Mouse (Mus musculus) myocyte (in vitro differentiated cells): ENCODE measurements around the gene Prdm11. TPM values are rescaled to one million over a fixed set of nuclear protein-coding genes. Genes with fewer than 3 reads are reported as not detected.

ENCODE experiments used
- H3K27me3 ChIP-seq: one replicate; pipeline ENCODE4 v1.6.1; 2011; ENCODE audit not compliant: control insufficient read depth, insufficient read depth, insufficient read length
- H3K36me3 ChIP-seq: one replicate; pipeline ENCODE4 v1.6.1; 2011; ENCODE audit not compliant: control insufficient read depth, insufficient read depth
- H3K4me2 ChIP-seq: one replicate; pipeline ENCODE4 v1.6.1; 2011; ENCODE audit warnings: low read depth, control low read depth
- H3K4me3 ChIP-seq: one replicate; pipeline ENCODE4 v1.5.1; 2011; ENCODE audit warnings: mild to moderate bottlenecking, control low read depth, moderate library complexity
- H3K79me2 ChIP-seq: one replicate; pipeline ENCODE4 v1.6.1; 2011; ENCODE audit not compliant: control insufficient read depth, insufficient read depth
- H3ac ChIP-seq: one replicate; pipeline ENCODE4 v1.6.1; 2011; ENCODE audit not compliant: control insufficient read depth, insufficient read length
- CEBPB ChIP-seq: IDR thresholded peaks from 2 replicates; pipeline ENCODE4 v1.6.1; 2011; ENCODE audit warnings: mild to moderate bottlenecking, moderate library complexity; ENCODE audit not compliant: poor library complexity, insufficient read depth, severe bottlenecking
- E2F4 ChIP-seq: IDR thresholded peaks from one replicate; pipeline ENCODE4 v1.6.1; 2011; ENCODE audit warnings: mild to moderate bottlenecking, control low read depth, moderate library complexity; ENCODE audit not compliant: insufficient read depth
- MAX ChIP-seq: IDR thresholded peaks from one replicate; pipeline ENCODE4 v1.6.1; 2011; ENCODE audit warnings: low read depth, mild to moderate bottlenecking, control low read depth
- MYOD1 ChIP-seq, 3 experiments: IDR thresholded peaks; one replicate each; pipeline ENCODE4 v1.6.1; 2011; ENCODE audit warnings: control low read depth in 2 of 3, low read depth in 2 of 3, mild to moderate bottlenecking in 2 of 3, moderate library complexity in 1 of 3; ENCODE audit not compliant: insufficient read length in 2 of 3, control insufficient read depth in 1 of 3
- MYOG ChIP-seq, 3 experiments: IDR thresholded peaks; one replicate each; pipeline ENCODE4 v1.6.1; 2011; ENCODE audit warnings: control low read depth in 2 of 3, low read depth in 2 of 3, mild to moderate bottlenecking in 2 of 3; ENCODE audit not compliant: insufficient read length in 2 of 3, control insufficient read depth in 1 of 3, insufficient read depth in 1 of 3
- POLR2A ChIP-seq: IDR thresholded peaks from one replicate; pipeline ENCODE4 v1.6.1; 2011; ENCODE audit warnings: low read depth, mild to moderate bottlenecking, control low read depth, moderate library complexity; ENCODE audit not compliant: insufficient read length
- POLR2AphosphoS2 ChIP-seq: IDR thresholded peaks from one replicate; pipeline ENCODE4 v1.6.1; 2011; ENCODE audit warnings: low read depth, control low read depth; ENCODE audit not compliant: insufficient read length
- REST ChIP-seq: IDR thresholded peaks from one replicate; pipeline ENCODE4 v1.6.1; 2011; ENCODE audit warnings: mild to moderate bottlenecking, control low read depth, moderate library complexity; ENCODE audit not compliant: insufficient read depth, insufficient read length
- SRF ChIP-seq: IDR thresholded peaks from one replicate; pipeline ENCODE4 v1.6.1; 2011; ENCODE audit warnings: low read depth; ENCODE audit not compliant: control insufficient read depth, insufficient read length
- TCF12 ChIP-seq: IDR thresholded peaks from one replicate; pipeline ENCODE4 v1.6.1; 2011; ENCODE audit warnings: mild to moderate bottlenecking, control low read depth; ENCODE audit not compliant: poor library complexity, insufficient read depth, severe bottlenecking
- TCF3 ChIP-seq: IDR thresholded peaks from one replicate; pipeline ENCODE4 v1.6.1; 2011; ENCODE audit warnings: low read depth, control low read depth; ENCODE audit not compliant: insufficient read length
- USF1 ChIP-seq: IDR thresholded peaks from one replicate; pipeline ENCODE4 v1.6.1; 2011; ENCODE audit warnings: low read depth, mild to moderate bottlenecking, control low read depth, moderate library complexity
- polyA plus RNA-seq: library from polyadenylated mRNA; unstranded; fragments of >200 nt; fragmentation: generic; extraction: Trizol; gene quantifications from one replicate; pipeline ENCODE4 v1.2.1, GENCODE M21; 2012; ENCODE audit warnings: missing spikeins

Prdm11 gene
- polyA plus RNA-seq, 1 experiment, result 0.78 TPM

DNA sequence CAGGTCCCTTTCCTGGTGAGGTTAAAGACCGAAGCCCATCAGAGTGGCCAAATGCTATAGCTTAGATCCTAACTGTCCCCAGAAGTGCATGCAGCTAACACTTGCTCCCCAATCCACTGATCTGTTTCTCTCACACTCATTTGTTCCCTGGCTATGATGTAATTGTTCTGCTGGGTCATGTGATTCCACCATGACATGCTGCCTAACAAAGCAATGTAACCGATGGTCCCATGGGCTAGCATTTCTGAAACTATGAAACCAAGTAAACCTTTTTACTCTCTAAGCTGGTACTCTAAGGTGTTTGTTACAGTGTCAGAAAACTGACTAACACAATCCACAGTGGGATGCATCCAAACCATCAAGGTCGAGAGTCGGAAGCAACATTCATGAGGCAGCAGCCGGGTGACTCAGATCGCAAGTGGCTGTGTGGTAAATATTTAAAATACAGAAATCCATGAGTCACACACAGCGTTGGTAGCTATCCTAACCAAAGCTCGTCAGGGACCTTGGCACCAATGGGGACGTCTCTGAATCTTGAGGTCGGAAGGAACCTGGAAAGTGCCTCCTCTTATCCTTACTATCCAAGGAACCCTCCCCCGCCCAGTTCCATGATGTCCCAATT is 100.7 kb downstream of the Prdm11 start:
- Histone ChIP-seq H3ac (no peak overlapping the region), H3K4me2 (peak overlapping the region; percentile 0), H3K4me3 (no peak overlapping the region), H3K79me2 (no peaks in the 10 kb centered on the region), H3K27me3 (no peaks in the 10 kb centered on the region), H3K36me3 (peaks cover 17% of the 10 kb centered on the region)
- peak; percentile 88 for TF ChIP-seq USF1
- TF ChIP-seq REST, result no peak
- peak; percentile 76 for TF ChIP-seq CEBPB
- TF ChIP-seq POLR2A, result no peak

DNA sequence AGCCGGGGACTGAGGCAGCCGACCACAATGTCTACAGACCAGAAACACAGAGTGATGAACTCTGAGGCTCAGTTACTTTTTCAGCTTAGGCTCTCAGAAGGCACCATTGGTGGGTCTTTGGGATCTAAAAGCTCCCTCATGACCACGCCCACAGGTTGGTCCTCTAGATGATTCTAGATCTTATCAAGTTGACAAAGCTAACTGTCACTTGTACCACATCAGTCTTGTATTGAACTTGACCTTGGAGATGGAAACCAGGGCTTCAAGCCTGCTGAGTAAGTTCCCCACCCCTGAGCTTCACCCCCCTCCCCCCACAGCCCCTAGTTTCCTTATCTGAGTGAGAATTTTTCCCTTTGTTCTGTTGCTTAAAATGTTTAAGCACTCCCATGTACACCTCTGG is 101.6 kb downstream of the Prdm11 start:
- no peak overlapping the region for H3ac ChIP-seq
- H3K4me2 ChIP-seq, result no peak overlapping the region
- no peak overlapping the region for H3K4me3 ChIP-seq
- no peaks in the 10 kb centered on the region for H3K79me2 ChIP-seq
- H3K27me3 ChIP-seq, result no peaks in the 10 kb centered on the region
- TF ChIP-seq POLR2AphosphoS2 (no peak), MAX (no peak), CEBPB (no peak), MYOG (IDR thresholded peaks at IDR 0.05; ENCODE audit: control insufficient read depth in 1 of 3, insufficient read depth in 1 of 3, insufficient read length in 2 of 3, low read depth in 2 of 3) (no peak), USF1 (no peak)
- peaks cover 17% of the 10 kb centered on the region for H3K36me3 ChIP-seq

DNA sequence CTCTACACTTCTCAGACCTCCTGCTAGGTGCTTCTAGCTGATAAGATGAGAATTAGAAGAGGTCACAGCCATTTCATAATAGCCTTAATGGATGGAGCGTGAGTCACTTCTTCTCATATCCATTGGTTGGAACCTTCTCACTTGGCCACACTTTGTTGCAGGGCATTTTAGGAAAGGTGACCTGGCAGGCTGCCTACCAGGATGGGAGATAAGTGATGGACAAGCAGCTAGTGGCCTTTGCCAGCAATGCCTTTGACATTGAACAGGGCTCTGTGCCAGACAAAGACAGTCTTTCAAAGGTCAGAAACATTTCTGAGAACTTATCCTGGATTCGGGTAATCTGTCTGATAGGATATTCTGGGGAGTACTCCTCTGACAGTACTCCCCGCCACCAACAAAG is 102.6 kb downstream of the Prdm11 start:
- Histone ChIP-seq H3K79me2 (no peaks in the 10 kb centered on the region), H3K36me3 (peaks cover 17% of the 10 kb centered on the region), H3ac (no peak overlapping the region), H3K4me3 (no peak overlapping the region), H3K4me2 (no peak overlapping the region), H3K27me3 (no peaks in the 10 kb centered on the region)
- TF ChIP-seq CEBPB, result no peak
- TF ChIP-seq E2F4, result no peak
- TF ChIP-seq MYOD1 (IDR thresholded peaks at IDR 0.05; ENCODE audit: control insufficient read depth in 1 of 3, insufficient read length in 2 of 3, low read depth in 2 of 3), result no peak
- no peak for TF ChIP-seq POLR2AphosphoS2
- no peak for TF ChIP-seq POLR2A
- TF ChIP-seq REST, result no peak
- no peak for TF ChIP-seq MAX
- no peak for TF ChIP-seq TCF12

DNA sequence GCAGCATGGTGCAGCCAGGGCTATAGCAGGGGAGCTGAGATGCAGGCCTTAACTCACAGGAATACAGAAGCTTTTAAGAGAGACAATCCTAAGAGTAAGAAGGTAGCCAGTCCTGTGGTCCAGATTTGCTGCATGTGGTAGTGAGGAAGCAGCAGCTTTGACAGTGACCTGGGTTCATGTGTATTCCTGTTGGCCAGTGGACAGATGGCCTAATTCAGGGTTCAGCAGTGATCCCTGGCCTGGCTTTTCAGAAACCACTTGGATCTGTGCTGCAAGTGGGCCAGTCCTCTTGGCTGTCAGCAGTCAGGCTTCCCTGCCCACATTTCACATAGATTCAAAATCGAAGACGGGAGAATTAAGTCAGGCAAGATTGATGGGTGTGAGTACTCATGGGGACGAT is 104.5 kb downstream of the Prdm11 start:
- Histone ChIP-seq H3ac (no peak overlapping the region), H3K27me3 (no peaks in the 10 kb centered on the region), H3K4me2 (no peak overlapping the region), H3K4me3 (no peak overlapping the region), H3K79me2 (no peaks in the 10 kb centered on the region), H3K36me3 (peaks cover 17% of the 10 kb centered on the region)
- TF ChIP-seq POLR2AphosphoS2 (no peak), CEBPB (no peak), POLR2A (no peak), MYOD1 (IDR thresholded peaks at IDR 0.05; ENCODE audit: control insufficient read depth in 1 of 3, insufficient read length in 2 of 3, low read depth in 2 of 3) (no peak), REST (no peak)

DNA sequence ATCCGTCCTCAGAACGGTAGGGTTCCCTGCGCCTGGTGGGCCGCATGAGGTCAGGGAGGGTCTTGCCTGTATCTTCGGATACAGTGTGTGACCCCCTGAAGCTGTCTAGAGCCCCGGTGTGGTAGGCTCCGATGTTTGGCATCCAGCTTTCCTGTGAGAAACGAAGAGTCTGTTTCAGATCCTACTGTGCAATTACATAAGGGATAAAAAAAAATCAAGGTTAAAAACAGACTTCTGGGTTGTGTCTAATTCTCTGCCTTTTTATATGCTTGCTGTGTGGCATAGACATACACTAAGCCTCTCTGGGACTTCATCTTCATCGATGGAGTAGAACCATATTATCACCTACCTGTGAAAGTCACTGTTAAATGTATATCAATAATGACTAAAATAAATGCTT is 105.0 kb downstream of the Prdm11 start:
- no peak for TF ChIP-seq TCF12
- no peak for TF ChIP-seq REST
- no peak for TF ChIP-seq MYOG (IDR thresholded peaks at IDR 0.05; ENCODE audit: control insufficient read depth in 1 of 3, insufficient read depth in 1 of 3, insufficient read length in 2 of 3, low read depth in 2 of 3)
- TF ChIP-seq MAX, result no peak
- TF ChIP-seq POLR2AphosphoS2, result no peak
- no peak for TF ChIP-seq TCF3
- no peak for TF ChIP-seq POLR2A
- TF ChIP-seq CEBPB, result no peak
- no peak for TF ChIP-seq MYOD1 (IDR thresholded peaks at IDR 0.05; ENCODE audit: control insufficient read depth in 1 of 3, insufficient read length in 2 of 3, low read depth in 2 of 3)
- TF ChIP-seq USF1, result no peak
- no peak for TF ChIP-seq SRF
- H3K4me3 ChIP-seq, result no peak overlapping the region
- H3ac ChIP-seq, result no peak overlapping the region
- H3K27me3 ChIP-seq, result no peaks in the 10 kb centered on the region
- peaks cover 17% of the 10 kb centered on the region for H3K36me3 ChIP-seq
- no peaks in the 10 kb centered on the region for H3K79me2 ChIP-seq
- H3K4me2 ChIP-seq, result no peak overlapping the region

DNA sequence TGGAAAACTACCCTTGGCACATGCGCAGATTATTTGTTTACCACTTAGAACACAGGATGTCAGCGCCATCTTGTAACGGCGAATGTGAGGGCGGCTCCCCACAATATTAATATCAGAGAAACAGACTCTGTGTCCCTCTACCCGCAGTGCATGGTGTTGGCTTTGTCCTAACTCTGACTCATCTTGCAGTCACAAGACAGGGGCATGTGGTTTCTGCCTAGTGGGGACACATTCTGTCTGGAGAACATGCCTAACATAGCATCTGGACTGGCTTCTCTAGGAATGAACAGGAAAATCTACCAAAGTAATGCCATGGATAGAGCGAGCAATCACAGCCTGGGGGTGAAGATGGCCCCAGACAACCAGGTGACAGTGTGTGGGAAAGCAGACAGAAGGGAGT is 107.1 kb downstream of the Prdm11 start:
- TF ChIP-seq MYOG (IDR thresholded peaks at IDR 0.05; ENCODE audit: control insufficient read depth in 1 of 3, insufficient read depth in 1 of 3, insufficient read length in 2 of 3, low read depth in 2 of 3) (peak in 1 of 3 experiments; percentile 17), MYOD1 (IDR thresholded peaks at IDR 0.05; ENCODE audit: control insufficient read depth in 1 of 3, insufficient read length in 2 of 3, low read depth in 2 of 3) (peak in 1 of 3 experiments; percentile 43), USF1 (peak; percentile 57), SRF (no peak)
- peaks cover 8% of the 10 kb centered on the region for H3K36me3 ChIP-seq
- no peak overlapping the region for H3K4me3 ChIP-seq
- H3K4me2 ChIP-seq, result peak overlapping the region; percentile 30
- no peak overlapping the region for H3ac ChIP-seq
- H3K27me3 ChIP-seq, result no peaks in the 10 kb centered on the region
- H3K79me2 ChIP-seq, result no peaks in the 10 kb centered on the region
